Mouse (Mus musculus) induced T-regulatory cell, adult 2 months (primary cell): ENCODE measurements around the gene Itpr2.

Source experiments
- DNase-seq: peaks from one replicate; pipeline ENCODE4 v3.0.0-alpha.2; 2012; ENCODE audit warnings: low read depth

The Itpr2 gene

GRCm38 (mm10) chr6:146258751-146259150, 243.3 kb downstream of the Itpr2 start:
- no peak for DNase-seq

GRCm38 (mm10) chr6:146258261-146258660, 243.8 kb downstream of the Itpr2 start:
- DNase-seq: no peak

GRCm38 (mm10) chr6:146256947-146257670, 244.9 kb downstream of the Itpr2 start:
- peak; percentile 61 for DNase-seq

GRCm38 (mm10) chr6:146256401-146256800, 245.6 kb downstream of the Itpr2 start:
- DNase-seq: no peak

- no peak for DNase-seq
Observed at GRCm38 (mm10) chr6:146255656-146256055, 246.4 kb downstream of the Itpr2 start.

- no peak for DNase-seq
Observed at GRCm38 (mm10) chr6:146254931-146255330, 247.1 kb downstream of the Itpr2 start.

- no peak for DNase-seq
Observed at GRCm38 (mm10) chr6:146254216-146254820, 247.7 kb downstream of the Itpr2 start.

GRCm38 (mm10) chr6:146249096-146249495, 252.9 kb downstream of the Itpr2 start:
- no peak for DNase-seq

GRCm38 (mm10) chr6:146248341-146248740, 253.7 kb downstream of the Itpr2 start:
- DNase-seq: no peak

GRCm38 (mm10) chr6:146247906-146248305, 254.1 kb downstream of the Itpr2 start:
- peak; percentile 16 for DNase-seq

- DNase-seq: no peak
Observed at GRCm38 (mm10) chr6:146246368-146246767, 255.7 kb downstream of the Itpr2 start.

- DNase-seq: no peak
Observed at GRCm38 (mm10) chr6:146245888-146246287, 256.1 kb downstream of the Itpr2 start.

- no peak for DNase-seq
Observed at GRCm38 (mm10) chr6:146243068-146243467, 259.0 kb downstream of the Itpr2 start.

- DNase-seq: no peak
Observed at GRCm38 (mm10) chr6:146241336-146241735, 260.7 kb downstream of the Itpr2 start.

- no peak for DNase-seq
Observed at GRCm38 (mm10) chr6:146235165-146235564, 266.9 kb downstream of the Itpr2 start.

GRCm38 (mm10) chr6:146234417-146234816, 267.6 kb downstream of the Itpr2 start:
- no peak for DNase-seq

GRCm38 (mm10) chr6:146230903-146231302, 271.1 kb downstream of the Itpr2 start:
- DNase-seq: no peak

- no peak for DNase-seq
Observed at GRCm38 (mm10) chr6:146230373-146230788, 271.6 kb downstream of the Itpr2 start.

- no peak for DNase-seq
Observed at GRCm38 (mm10) chr6:146229967-146230366, 272.1 kb downstream of the Itpr2 start.

- DNase-seq: no peak
Observed at GRCm38 (mm10) chr6:146229519-146229918, 272.5 kb downstream of the Itpr2 start.

- no peak for DNase-seq
Observed at GRCm38 (mm10) chr6:146228048-146228447, 274.0 kb downstream of the Itpr2 start.

- DNase-seq: no peak
Observed at GRCm38 (mm10) chr6:146222403-146223063, 279.5 kb downstream of the Itpr2 start.
